Mouse (Mus musculus) urinary bladder, postnatal 14 days (tissue): ENCODE data around the gene Skap1.

Experiments
- DNase-seq: peaks from one replicate; pipeline ENCODE4 v3.0.0; 2021; ENCODE audit warnings: low spot score

Skap1 gene

GRCm38 (mm10) chr11:96465426-96466056, 1.1 kb downstream of the Skap1 start:
- no peak for DNase-seq

- no peak for DNase-seq
These were observed 2.0 kb downstream of the Skap1 start for GRCm38 (mm10) chr11:96466382-96466781.

GRCm38 (mm10) chr11:96466987-96467386, 2.6 kb downstream of the Skap1 start:
- no peak for DNase-seq

GRCm38 (mm10) chr11:96468048-96468745, 3.8 kb downstream of the Skap1 start:
- no peak for DNase-seq

DNA sequence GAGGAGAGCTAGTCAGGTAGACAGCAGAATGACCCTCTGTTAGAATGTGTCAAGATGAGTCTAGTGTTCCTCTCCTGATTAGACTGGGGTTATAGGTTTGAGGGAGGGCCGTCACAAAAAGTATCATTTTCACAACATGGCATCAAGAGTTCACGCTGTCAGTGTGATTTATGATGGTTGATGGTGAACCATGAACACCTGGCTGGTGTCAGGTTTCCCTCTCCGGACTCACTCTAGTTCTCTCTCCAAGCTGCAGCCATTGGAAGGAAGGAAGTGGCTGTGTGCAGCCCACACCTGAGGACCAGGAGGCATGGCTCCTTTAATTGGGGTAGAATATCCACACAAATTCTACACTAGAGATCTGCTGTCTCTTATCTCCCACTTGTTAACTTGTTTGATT, 18.3 kb downstream of the Skap1 start:
- no peak for DNase-seq

GRCm38 (mm10) chr11:96483179-96483578, 18.8 kb downstream of the Skap1 start:
- no peak for DNase-seq

- DNase-seq = no peak
These were observed 34.1 kb downstream of the Skap1 start for GRCm38 (mm10) chr11:96498481-96498880.

DNA sequence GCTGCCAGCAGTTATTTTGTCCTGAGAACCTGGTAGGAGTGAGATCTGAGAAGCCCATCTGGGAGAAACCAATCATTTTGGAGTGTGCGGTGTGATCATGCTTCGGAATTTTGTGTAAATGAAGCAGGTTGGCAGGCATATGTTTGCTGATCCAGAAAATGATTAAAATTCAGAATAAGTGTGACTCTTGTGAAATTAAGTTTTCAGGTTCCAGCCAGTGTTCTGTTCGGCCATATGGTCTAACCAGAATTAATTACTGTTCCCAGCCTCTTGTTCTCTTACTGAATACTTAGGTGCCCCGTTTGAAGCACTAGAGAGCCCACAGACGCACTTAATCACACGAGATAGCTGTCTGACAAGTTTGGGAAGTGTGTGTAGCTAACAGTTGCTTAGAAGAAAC, 36.6 kb downstream of the Skap1 start:
- no peak for DNase-seq

- DNase-seq = no peak
These were observed 38.6 kb downstream of the Skap1 start for GRCm38 (mm10) chr11:96502948-96503347.

DNA sequence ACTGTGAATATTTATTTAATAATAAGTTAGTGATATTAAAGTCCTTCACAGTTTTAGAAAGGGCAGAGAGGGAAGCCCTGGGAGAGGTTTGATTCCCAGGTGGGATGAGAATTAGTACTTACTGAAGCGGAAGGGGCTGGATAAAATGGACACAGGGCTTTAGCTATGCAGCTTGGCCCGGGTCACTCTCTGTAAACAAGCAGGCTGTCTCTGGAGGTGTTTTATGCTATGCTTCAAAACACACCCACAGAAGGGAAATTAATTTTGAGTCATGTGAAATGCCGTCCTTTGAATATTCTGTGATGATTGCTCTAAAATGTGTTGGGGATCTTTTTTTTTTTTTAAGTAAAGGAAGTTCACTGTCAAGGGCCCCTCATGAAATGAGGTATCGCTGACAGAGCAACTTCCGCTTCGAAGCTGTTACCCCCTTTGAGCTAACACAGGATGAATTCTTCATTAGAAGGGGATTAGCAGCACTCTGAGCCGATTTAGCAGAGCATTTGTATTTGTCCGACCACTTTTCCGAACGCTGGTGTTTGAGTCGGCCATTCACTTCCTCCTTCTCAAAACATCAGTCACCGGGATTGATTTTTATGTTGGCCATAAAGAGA, 40.2 kb downstream of the Skap1 start:
- no peak for DNase-seq

GRCm38 (mm10) chr11:96505841-96506240, 41.4 kb downstream of the Skap1 start:
- DNase-seq = no peak

- DNase-seq = no peak
These were observed 50.8 kb downstream of the Skap1 start for GRCm38 (mm10) chr11:96515164-96515563.

GRCm38 (mm10) chr11:96524541-96524940, 60.1 kb downstream of the Skap1 start:
- DNase-seq = no peak

- DNase-seq = no peak
These were observed 61.8 kb downstream of the Skap1 start for GRCm38 (mm10) chr11:96526137-96526621.

DNA sequence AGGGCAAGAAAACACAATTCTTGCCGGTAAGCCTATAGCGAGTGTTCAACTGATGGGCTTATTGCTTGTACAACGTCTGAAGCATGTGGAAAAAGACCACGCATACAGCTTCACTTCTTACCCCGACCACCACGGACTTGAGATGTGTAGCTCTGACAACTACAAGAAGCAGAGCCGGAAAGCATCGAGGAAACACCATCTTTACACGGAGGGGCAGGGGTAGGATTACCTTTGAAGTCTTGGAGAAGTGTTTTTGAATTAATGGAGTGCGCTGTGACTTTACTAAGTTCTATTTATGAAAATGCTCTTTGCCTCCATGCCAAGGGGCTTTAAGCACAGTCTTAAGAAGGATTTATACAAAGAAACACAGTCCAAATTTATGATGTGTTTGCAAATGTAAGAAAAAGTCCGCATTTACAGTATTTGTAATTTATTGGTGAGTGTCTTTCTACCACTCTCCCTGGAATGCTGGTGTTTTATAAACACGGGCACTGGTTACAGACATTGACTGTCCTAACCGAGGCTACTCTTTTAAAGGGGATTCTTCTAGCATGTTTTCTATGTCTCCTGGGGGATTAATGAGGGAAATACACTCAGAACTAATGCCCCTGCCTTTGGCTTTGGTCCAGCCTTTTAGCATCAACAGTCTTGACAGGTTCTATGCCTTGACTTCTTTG, 67.5 kb downstream of the Skap1 start:
- no peak for DNase-seq

GRCm38 (mm10) chr11:96534531-96534930, 70.1 kb downstream of the Skap1 start:
- no peak for DNase-seq

- DNase-seq = peak; percentile 10
These were observed 71.8 kb downstream of the Skap1 start for GRCm38 (mm10) chr11:96536146-96536545.

GRCm38 (mm10) chr11:96542003-96542402, 77.6 kb downstream of the Skap1 start:
- no peak for DNase-seq

DNA sequence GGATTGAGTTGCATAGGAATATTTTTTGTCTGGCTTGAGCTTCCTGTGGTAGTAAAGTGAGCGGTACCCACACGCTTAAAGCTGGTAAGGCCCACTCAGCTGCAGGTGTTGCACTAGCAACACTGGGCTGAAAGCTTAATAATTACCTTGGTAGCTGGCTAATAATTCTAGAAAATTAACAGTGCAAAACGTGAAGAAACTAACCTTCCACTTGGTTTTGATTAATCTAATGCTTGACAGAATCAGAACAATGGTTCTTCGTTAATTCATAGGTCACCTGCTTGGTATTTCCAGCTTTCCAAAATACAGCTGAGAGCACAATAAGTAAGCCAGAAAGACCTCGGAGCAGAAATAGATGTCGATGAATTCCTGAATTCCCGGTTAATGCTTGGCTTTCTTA, 78.2 kb downstream of the Skap1 start:
- no peak for DNase-seq

GRCm38 (mm10) chr11:96546428-96546827, 82.0 kb downstream of the Skap1 start:
- no peak for DNase-seq

DNA sequence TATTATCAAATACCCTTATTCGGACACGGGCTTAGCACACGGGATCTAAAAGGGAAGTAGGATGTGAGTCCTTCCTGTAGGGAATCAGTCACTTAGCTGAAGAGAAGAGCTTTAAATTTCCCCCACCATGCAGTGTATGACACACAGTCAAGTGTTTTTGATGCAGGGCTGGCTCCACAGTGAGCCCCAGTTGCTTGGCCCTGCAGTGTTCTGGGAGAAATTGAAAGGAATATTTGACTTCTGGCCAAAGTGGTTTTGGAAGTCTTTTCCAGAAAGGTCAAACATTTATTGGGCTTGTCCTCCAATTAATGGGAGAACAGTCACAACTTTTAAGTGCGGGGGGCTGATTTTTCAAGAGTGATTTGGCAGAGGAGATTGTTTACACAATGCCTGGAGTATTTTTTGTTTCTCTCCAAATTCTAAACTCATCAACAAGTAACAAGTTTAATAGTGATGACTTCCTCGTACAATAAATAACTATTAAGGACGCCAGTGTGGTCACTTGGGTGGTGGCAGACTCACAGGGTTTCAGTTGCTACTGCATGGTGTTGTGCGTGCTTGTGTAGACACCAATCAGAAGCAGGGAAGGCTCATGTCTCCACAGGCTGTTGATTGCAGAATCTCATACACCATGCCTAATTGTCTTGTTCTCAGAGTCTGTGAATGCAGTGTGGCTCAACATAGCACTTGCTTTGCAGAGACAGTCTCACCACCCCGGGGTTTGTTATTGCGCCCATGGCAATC, 86.7 kb downstream of the Skap1 start:
- DNase-seq = no peak

- DNase-seq = peak; percentile 33
These were observed 88.7 kb downstream of the Skap1 start for GRCm38 (mm10) chr11:96553091-96553490.
